Mouse (Mus musculus): ENCODE data around the gene Macf1. TPM values are rescaled to one million over a fixed set of nuclear protein-coding genes. Genes with fewer than 3 reads are reported as not detected.

The Macf1 gene
- polyA plus RNA-seq, 1 experiment from 2014 or later = 84.1 TPM

GRCm38 (mm10) chr4:123602700-123603261, 81.4 kb downstream of the Macf1 start:
- ChIA-PET CTCF (no interaction called here), POLR2A (interaction anchor here (1.1 kb wide), 1 partner anchor 10 kb away, joined by 3 read pairs; no protein-coding TSS in a partner anchor)
- in situ Hi-C loops (cut with MboI; ENCODE audit: low pct_unique_long_range_greater_than_20kb) = no loop called here
- ATAC-seq = no peak
- H3K27me3 ChIP-seq = no peaks in the 10 kb centered on the region
- no peak for TF ChIP-seq CTCF (IDR thresholded peaks at IDR 0.05)
- DNase-seq (ENCODE audit: low read depth, low spot score) = no peak

- no peaks in the 10 kb centered on the region for H3K27me3 ChIP-seq
- in situ Hi-C loops (cut with MboI; ENCODE audit: low pct_unique_long_range_greater_than_20kb) = no loop called here
- TF ChIP-seq CTCF (IDR thresholded peaks at IDR 0.05) = no peak
- ATAC-seq = no peak
- DNase-seq (ENCODE audit: low read depth, low spot score) = no peak
- ChIA-PET POLR2A (no interaction called here), CTCF (no interaction called here)
These were observed 83.1 kb downstream of the Macf1 start for GRCm38 (mm10) chr4:123601036-123601435.

GRCm38 (mm10) chr4:123598519-123599228, 85.5 kb downstream of the Macf1 start:
- in situ Hi-C loops (cut with MboI; ENCODE audit: low pct_unique_long_range_greater_than_20kb) = no loop called here
- no peak for TF ChIP-seq CTCF (IDR thresholded peaks at IDR 0.05)
- ChIA-PET CTCF (no interaction called here), POLR2A (no interaction called here)
- ATAC-seq (no peak), DNase-seq (ENCODE audit: low read depth, low spot score) (no peak)
- H3K27me3 ChIP-seq = no peaks in the 10 kb centered on the region

GRCm38 (mm10) chr4:123594381-123594806, 89.8 kb downstream of the Macf1 start:
- no peak for TF ChIP-seq CTCF (IDR thresholded peaks at IDR 0.05)
- DNase-seq (ENCODE audit: low read depth, low spot score) = no peak
- in situ Hi-C loops (cut with MboI; ENCODE audit: low pct_unique_long_range_greater_than_20kb) = no loop called here
- CTCF ChIA-PET = interaction anchor here (1.2 to 2.3 kb wide), 4 partner anchors 25 to 59 kb away, joined by 4 to 9 read pairs (median 4); no protein-coding TSS in a partner anchor
- H3K27me3 ChIP-seq = no peaks in the 10 kb centered on the region
- ATAC-seq = no peak
- POLR2A ChIA-PET = interaction anchor here (0.7 to 1.3 kb wide), 2 partner anchors 9 to 12 kb away, joined by 3 to 4 read pairs; no protein-coding TSS in a partner anchor

GRCm38 (mm10) chr4:123593664-123594063, 90.5 kb downstream of the Macf1 start:
- in situ Hi-C loops (cut with MboI; ENCODE audit: low pct_unique_long_range_greater_than_20kb) = no loop called here
- ChIA-PET POLR2A (interaction anchor here (1.1 to 1.3 kb wide), 2 partner anchors 9 to 13 kb away, joined by 3 read pairs; no protein-coding TSS in a partner anchor), CTCF (interaction anchor here (1.2 to 2.3 kb wide), 4 partner anchors 25 to 59 kb away, joined by 3 to 9 read pairs (median 4); no protein-coding TSS in a partner anchor)
- DNase-seq (ENCODE audit: low read depth, low spot score) (no peak), ATAC-seq (no peak)
- no peaks in the 10 kb centered on the region for H3K27me3 ChIP-seq
- no peak for TF ChIP-seq CTCF (IDR thresholded peaks at IDR 0.05)

- ChIA-PET POLR2A (no interaction called here), CTCF (no interaction called here)
- no peaks in the 10 kb centered on the region for H3K27me3 ChIP-seq
- ATAC-seq = no peak
- DNase-seq (ENCODE audit: low read depth, low spot score) = no peak
- in situ Hi-C loops (cut with MboI; ENCODE audit: low pct_unique_long_range_greater_than_20kb) = no loop called here
- no peak for TF ChIP-seq CTCF (IDR thresholded peaks at IDR 0.05)
These were observed 92.1 kb downstream of the Macf1 start for GRCm38 (mm10) chr4:123592046-123592445.

GRCm38 (mm10) chr4:123591026-123591635, 93.0 kb downstream of the Macf1 start:
- in situ Hi-C loops (cut with MboI; ENCODE audit: low pct_unique_long_range_greater_than_20kb) = no loop called here
- ATAC-seq (no peak), DNase-seq (ENCODE audit: low read depth, low spot score) (no peak)
- ChIA-PET CTCF (interaction anchor here (8.9 kb wide), 1 partner anchor 55 kb away, joined by 102 read pairs; no protein-coding TSS in a partner anchor), POLR2A (no interaction called here)
- no peaks in the 10 kb centered on the region for H3K27me3 ChIP-seq
- TF ChIP-seq CTCF (IDR thresholded peaks at IDR 0.05) = no peak

GRCm38 (mm10) chr4:123589496-123589895, 94.7 kb downstream of the Macf1 start:
- in situ Hi-C loops (cut with MboI; ENCODE audit: low pct_unique_long_range_greater_than_20kb) = no loop called here
- ChIA-PET CTCF (interaction anchor here (0.7 to 8.9 kb wide), 11 partner anchors 10 to 78 kb away, joined by 3 to 102 read pairs (median 4); no protein-coding TSS in a partner anchor), POLR2A (interaction anchor here (1.2 kb wide), 1 partner anchor 17 kb away, joined by 5 read pairs; no protein-coding TSS in a partner anchor)
- no peak for DNase-seq (ENCODE audit: low read depth, low spot score)
- H3K27me3 ChIP-seq = no peaks in the 10 kb centered on the region
- TF ChIP-seq CTCF (IDR thresholded peaks at IDR 0.05) = no peak
- ATAC-seq = no peak

- H3K27me3 ChIP-seq = no peaks in the 10 kb centered on the region
- ATAC-seq (peak; percentile 80), DNase-seq (ENCODE audit: low read depth, low spot score) (peak; percentile 48)
- in situ Hi-C loops (cut with MboI; ENCODE audit: low pct_unique_long_range_greater_than_20kb) = no loop called here
- ChIA-PET POLR2A (interaction anchor here (1.2 kb wide), 1 partner anchor 16 kb away, joined by 5 read pairs; no protein-coding TSS in a partner anchor), CTCF (interaction anchor here (0.7 to 8.9 kb wide), 19 partner anchors 8 to 79 kb away, joined by 3 to 102 read pairs (median 4); no protein-coding TSS in a partner anchor)
- peak; percentile 74 for TF ChIP-seq CTCF (IDR thresholded peaks at IDR 0.05)
These were observed 95.5 kb downstream of the Macf1 start for GRCm38 (mm10) chr4:123588353-123589301.

- in situ Hi-C loops (cut with MboI; ENCODE audit: low pct_unique_long_range_greater_than_20kb) = no loop called here
- no peak for DNase-seq (ENCODE audit: low read depth, low spot score)
- ATAC-seq = no peak
- TF ChIP-seq CTCF (IDR thresholded peaks at IDR 0.05) = no peak
- CTCF ChIA-PET = interaction anchor here (0.8 to 8.9 kb wide), 11 partner anchors 9 to 80 kb away, joined by 3 to 102 read pairs (median 4); no protein-coding TSS in a partner anchor
- no peaks in the 10 kb centered on the region for H3K27me3 ChIP-seq
- POLR2A ChIA-PET = no interaction called here
These were observed 96.5 kb downstream of the Macf1 start for GRCm38 (mm10) chr4:123587616-123588015.
